Mouse (Mus musculus) bone marrow macrophage, adult 2 months (primary cell): Measurements from ENCODE around the gene Cmtm2a.

ENCODE experiments used
- CTCF ChIP-seq: IDR thresholded peaks from 2 replicates; pipeline ENCODE4 v1.5.1; 2012; ENCODE audit warnings: low read depth, mild to moderate bottlenecking, low read length, moderate library complexity
- POLR2A ChIP-seq: IDR thresholded peaks from 2 replicates; pipeline ENCODE4 v1.6.1; 2012; ENCODE audit warnings: mild to moderate bottlenecking, low read depth, low read length, borderline replicate concordance

GRCm38 (mm10) chr8:104239418-104239861 lies 53.5 kb downstream of the Cmtm2a start:
- TF ChIP-seq CTCF = no peak
- TF ChIP-seq POLR2A = no peak
